Mouse (Mus musculus): ENCODE data around the gene Tspoap1.

Tspoap1 gene

GRCm38 (mm10) chr11:87814831-87815230 is 54.5 kb downstream of the Tspoap1 start:
- no peak for DNase-seq

DNA sequence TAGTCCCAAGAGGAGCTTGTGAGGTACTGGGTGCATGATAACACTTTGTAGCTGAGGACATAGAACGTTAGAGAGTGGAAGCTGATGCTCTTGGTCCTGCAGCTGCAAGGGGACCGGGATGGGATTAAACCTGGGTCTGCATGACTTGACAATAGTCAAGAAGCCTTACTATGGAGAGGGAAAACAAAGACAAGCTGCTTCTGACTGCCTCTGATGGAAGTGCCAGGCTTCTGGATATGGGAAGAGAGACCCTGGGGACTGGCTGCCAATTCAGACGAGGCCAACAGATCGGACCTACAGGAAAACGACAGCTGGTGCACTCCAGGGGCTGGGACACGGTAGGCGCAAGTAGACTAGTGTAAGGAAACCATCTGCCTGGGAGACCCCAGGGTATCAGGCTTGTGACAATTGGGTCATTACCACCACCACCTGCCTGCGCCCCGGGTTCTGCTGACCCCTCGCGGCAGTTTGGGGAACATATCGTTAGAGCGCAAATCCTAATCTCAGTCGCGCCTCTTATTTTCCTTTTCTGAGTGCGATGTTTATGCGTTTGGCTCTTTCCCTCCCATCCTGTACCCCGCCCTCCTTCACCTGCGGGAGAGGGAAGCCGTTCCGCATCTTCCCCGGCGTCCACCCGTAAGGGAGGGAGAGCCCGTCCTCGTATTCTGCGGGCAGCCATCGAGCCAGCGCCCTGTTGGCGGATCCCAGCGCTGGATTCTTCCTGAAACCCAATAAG is 56.5 kb downstream of the Tspoap1 start:
- peak; percentile 83 for DNase-seq

DNA sequence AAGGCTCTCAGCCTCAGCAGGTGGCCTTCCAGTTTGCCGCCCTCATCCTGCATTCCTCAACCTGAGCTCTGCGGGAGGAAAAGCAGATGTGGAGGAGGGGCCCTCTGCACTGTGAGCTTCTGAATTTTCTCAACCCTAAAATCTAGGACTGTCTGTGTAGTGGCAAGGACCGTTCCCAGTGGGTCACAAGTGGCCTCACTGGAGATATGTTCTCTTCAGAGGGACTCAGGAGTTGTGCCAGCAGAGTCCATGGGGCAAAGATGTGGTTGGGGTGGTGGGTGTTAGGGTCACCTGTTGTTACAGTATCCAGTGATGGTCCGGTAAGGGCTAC is 57.1 kb downstream of the Tspoap1 start:
- DNase-seq, result no peak

- no peak for DNase-seq
Measured at GRCm38 (mm10) chr11:87821502-87821901, 61.2 kb downstream of the Tspoap1 start.

DNA sequence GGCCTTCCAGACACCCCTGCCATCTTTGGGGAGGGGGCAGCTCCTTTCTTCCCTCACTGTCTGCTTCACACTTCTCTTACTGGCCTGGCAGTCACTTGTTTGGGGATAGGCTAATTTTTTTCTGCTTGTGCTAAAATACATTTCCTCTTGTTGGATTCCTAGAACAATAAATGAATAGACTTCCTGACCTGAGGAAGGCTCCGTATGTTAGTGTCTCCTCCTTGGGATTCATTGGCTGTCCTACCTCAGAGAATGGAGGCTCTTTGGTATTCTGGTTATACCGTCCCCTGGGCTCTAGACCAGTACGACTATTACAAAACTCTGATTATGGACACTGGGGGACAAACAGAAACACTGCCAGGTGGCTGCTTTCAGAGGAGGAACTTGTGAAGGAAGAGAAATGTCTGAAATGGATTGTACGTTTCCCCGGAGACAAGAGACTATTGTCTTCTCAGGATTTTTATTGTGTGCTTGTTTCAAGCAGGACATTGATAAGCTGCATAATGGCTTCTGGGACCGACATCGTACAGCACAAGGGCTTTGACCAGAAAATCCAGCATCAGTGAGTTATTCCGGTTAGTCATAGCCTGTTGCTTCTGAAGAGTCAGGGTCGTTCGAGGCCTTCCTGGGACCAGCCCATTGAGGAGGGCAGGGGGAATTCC is 68.0 kb downstream of the Tspoap1 start, which contains the start of gene Lpo:
TSS of gene Lpo (minus strand) at position 51 of the 662 bp plus-strand sequence.
- no peak for DNase-seq

Measured in cerebellum, adult 11-12 months (tissue).